Mouse (Mus musculus) right cerebral cortex, adult 2 months (tissue): ENCODE data around the gene Slc25a44.
A peak's percentile ranks its signal among the peaks of the same experiment; 100 is the strongest.
"Not testable (repeated sequence)": the region's sequence is repeated elsewhere in the genome, so short reads cannot be mapped to it uniquely, and the experiment has no call there.

ENCODE experiments used
- DNase-seq, 2 experiments: peaks; one replicate each; pipeline ENCODE4 v3.0.0; 2021 to 2022; ENCODE audit warnings: low spot score in 2 of 2

The Slc25a44 gene

DNA sequence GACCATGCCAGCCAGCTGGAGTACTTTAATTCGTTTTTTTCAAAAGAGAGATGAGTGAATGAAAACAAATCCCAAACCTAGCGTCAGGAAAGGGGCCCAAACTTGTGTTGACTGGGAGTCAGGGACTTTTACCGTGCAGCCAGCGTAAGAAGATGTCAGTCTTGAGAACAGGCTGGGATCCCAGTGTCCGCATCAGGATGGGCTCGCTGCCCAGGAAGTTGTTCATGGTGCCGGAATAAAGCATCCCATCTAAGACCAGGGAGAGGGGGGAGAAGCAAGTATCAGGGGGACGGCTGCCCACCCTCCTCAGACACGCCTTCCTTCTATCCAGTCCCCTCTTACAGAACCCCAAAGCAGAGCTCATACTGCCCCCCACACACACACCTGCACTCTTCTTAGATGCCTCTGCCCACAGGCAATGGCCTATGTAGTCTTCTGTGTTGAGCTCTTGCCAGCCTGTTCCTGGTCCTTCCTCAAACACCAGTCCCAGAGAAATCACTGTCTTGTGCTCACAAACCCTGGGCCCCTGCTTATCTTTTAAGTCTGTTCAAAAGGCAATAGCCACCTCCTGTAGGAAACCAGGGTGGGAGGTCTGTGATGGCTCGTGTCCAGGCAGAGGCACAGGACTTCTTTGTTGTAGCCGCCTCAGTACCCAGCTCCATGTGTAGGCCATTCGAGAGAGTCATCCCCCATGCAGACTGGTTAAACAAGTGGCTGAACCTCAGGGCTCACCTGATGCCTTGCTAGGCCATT lies 25.6 kb upstream of the Slc25a44 start:
- DNase-seq: no peak

DNA sequence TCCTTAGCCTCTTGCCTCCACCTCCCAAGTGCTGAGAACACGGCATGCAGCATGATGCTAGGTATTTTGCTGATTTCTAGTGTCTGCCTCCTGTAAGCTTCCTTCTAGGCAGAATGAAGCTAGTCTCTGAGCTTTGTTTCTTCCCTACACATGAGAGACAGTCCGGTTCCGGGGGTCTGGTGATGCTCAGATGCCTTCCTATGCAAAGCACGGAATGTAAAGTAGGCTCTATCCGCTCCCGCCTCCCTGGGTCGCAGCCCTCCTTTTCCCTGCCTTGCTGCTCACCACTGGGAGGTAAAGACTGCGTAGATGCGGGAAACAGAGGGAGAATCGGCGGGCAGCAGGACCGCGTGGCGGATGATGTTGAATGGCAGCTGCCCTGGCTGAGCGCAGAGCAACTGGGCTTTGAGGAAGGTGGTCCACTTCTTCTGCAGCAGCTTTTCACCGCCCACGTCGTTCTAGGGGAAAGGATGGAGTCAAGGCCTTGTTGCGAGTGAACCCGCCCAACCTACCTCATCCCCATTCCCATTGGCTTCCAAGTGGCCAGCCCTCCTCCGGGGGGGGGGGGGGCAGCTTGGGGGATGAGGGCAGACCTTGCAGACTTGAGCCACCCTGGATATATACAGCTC lies 24.6 kb upstream of the Slc25a44 start:
- DNase-seq: no peak

DNA sequence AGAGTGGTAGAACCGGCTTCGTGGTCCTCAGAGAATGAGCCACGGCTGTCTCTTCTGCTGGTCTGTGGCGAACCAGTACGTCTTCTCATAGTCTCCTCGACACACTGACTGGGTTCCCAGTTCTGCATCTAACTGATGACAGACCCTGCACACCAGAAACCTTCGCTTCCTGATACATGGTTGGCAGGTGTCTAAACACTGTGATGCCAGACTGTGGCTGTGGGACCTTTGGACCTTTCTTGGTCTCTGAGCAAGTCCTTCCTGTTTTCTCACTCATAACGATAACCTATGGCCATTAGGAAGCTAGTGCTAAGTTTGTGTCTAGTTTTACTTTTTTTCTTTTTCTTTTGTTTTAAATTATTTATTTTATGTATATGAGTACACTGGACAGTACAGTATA lies 23.5 kb upstream of the Slc25a44 start:
- no peak for DNase-seq

DNA sequence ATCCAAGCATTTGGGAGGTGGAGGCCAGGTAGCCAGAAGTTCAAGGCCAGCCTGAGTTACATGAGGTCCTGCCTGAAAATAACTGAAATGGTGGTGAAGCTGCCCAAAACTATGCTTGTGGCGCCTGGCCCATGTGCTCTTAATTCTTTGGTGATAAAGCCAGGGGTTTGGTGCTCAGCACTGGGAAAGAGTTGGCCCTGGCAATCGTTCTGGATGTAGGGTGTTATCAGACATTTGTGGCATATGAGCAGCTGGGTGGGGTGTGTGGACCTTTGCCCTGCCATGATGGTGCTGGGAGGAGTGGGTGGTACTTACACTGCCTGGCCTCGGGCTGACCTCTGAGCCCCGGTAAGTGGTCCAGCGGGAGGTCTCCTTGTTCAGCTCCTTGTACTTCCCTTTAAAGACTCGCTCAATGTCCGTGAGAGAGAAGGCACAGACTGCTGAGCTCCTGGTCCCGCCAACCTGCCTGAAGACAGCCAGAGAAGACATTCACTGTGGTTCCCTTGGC lies 22.8 kb upstream of the Slc25a44 start:
- DNase-seq: no peak

DNA sequence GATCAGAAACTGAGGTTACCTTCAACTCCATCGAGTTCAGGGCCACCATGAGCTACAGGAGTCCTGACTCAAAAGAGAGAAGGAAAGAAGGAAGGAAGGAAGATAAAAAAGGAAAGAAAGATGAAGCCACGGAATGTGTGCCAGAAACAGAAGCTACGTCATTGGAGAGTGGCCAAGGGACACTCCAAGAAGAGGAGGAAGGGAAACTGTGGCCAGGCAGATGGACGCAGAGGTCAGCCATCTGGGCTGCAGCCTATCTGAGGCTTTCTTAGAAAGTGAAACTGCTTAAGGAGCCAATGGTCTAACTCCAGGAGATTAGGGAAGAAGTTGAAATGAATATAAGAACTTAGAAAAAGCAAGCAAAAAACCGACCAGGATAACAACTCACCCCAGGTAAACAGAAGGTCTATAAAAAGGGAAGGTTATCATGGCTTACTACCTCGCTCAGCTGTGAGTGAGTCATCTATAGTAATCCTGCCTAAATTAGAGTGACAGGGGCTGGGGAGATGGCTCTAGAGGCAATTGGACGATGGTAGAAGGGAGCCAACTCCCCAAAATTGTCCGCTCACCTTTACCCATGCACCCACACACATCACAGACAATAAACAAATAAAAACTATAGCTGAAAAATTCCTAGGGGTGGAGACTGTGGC lies 21.7 kb upstream of the Slc25a44 start:
- DNase-seq: no peak

DNA sequence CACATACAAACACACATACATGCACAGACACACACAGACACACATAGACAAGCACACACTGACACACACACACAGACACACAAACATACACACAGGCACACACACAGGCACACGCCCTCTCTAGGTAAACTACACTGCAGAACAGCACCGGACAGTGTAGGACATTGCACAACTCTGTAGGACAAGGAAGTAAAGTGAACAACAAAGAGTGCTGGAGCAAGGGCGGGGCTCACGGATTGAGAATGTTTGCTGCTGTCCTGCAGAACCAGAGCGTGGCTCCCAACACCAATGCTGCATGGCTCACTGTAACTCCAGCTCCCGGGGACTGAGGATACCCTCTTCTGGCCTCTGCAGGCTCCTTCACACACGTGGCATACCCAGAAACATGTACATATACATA lies 17.9 kb upstream of the Slc25a44 start:
- DNase-seq: no peak

DNA sequence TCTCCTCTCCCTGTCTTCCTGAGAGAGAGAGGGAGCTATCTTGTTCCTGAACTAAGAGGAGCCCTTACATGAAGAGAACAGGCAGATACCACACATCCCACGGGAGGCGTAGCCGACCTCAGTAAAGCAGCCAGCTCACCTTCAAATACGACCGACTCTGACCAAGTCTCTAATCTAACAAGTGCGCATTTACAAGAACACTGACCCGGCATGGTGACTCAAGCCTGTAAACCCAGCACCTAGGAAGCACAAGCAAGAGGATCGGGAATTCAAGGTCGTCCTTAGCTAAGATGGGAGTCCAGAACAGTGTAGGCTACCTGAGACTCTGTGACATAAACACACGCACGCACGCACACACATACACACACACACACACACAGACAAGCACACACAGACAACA lies 17.5 kb upstream of the Slc25a44 start:
- no peak for DNase-seq

DNA sequence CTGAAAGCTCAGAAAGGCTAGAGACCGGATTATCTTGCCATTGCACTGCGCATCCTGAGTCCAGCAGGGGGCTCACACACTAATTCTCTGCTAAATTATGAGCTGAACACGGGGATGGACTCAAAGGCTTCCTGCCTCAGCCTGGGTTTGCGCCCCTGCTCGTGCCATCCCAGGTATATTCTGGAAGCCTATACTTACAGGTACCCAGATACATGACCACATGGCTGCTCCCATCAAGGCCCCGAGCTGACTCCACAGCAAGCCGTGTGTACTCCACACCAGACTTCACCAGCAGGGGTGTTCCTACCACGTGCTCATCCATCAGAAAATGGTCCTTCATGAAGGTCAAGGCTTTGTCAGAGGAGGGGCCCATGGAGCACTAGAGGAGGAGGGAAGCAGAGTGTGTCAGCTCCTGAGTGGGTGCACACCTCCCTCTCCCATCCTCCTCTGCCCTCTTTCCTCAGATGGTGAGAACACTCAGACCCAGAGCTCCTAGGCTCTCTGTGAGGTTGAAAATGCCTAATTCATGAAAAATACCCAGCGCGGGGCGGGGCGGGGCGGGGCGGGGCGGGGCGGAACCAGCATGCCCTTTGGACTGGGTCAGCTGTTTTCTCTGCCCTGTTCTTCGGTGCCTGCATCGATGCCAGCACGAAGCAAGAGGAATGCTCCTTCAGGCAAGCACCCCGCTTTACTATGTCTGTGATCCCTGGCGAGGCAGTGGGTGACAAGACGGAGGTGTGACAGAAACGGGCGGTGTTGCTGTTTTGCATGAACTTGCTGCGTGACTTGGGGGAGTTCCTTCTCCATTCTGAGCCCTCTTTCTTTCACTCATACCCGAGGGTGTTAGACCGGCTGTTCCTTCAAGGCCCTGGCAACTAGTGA lies 15.8 kb upstream of the Slc25a44 start:
- DNase-seq: peak in 1 of 2 experiments; percentile 67

DNA sequence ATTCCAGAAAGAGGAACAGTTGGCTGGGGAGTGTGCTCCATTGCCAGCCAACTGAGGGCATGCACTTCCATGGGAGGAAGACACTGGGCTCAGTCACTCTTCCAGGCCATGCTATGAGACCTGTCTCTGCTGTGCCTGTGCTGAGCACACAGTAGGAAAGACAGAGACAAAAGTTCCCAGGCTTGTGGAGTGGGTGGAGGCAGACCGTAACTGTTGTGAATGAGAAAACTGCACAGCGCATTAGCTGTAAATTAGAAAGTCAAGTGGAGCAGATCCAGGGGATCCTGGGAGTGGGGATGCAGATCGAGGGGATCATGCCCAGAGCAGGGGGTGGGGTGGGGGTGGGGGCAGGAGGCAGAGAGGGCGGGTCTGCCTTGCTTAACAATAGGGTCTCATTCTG lies 14.6 kb upstream of the Slc25a44 start:
- no peak for DNase-seq

DNA sequence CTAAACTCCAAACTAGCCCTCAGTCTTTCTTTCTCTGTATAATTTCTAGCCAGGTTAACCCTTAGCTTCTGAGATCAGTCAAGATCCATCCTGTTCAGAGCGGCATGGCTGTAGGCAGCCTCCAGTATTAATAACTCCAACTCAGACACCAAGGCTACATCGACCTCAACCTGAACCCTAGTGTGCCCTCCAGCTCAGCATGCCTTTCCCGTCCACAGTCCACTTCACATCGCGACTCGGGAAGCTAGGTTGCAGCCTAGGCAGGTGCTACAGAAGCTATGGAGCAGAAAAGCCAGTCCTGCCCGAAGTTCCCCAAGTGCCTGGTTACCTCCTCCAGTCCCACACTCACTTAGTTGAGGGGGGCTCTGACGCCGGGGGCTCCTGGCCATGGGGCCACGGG lies 12.5 kb upstream of the Slc25a44 start:
- DNase-seq: no peak

DNA sequence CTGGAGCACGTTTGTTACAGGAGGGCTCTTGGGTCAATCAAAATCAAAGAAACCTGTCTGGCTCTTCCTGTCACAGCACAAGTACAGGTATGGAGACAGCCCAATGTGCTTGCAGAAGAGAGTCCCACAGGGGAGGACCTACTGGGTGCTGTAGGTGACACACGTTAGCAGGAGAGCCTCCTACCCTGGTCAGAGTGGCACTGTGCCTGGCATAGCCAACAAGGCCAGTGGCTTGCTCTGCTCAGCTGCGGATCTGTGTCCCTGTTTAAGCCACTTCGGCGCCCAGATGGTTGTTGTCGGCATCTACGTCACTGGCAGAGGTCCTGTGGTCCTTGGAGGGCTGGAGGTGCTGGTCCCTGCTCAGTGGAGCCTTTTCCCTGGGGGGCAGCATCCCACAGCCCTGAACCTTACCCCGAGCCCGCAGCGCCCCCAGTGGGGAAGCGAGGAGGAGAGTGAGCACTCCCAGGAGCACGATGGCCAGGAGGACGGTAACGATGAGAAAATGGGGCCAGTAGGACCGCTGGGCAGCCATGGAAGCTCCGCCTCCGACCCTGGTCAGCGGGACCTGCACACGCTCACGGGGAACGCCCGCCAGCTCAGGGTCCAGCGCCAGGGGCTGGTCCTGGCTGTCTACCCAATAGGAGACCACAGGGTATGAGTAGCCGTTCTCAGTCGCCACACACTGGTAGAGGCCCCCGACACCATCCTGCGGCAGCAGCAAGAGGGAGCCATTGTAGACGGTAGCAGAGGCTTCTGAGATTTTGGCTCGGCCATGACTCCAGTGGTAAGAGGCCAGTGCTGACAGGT lies 11.7 kb upstream of the Slc25a44 start:
- DNase-seq: no peak

DNA sequence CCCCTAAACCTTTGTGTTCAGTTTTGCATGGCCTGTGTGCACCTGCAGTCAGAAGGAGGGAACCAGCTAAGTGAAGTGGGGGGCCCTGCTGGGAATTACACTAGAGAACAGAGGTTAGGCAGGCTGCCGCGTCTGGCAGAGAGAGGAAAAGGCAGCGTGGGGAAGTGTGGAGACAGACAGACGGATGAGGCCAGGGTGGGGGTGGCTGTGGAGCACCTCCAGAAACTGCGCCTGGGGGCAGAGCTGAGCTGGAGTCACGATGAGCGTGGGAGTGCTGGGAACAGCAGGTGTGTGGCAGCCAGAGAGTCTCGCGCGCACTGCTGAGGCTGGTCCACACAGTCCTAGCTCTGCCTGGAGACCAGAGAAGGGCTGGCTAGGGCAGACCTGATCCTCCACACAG lies 10.6 kb upstream of the Slc25a44 start:
- DNase-seq: peak; percentile 85 to 87

DNA sequence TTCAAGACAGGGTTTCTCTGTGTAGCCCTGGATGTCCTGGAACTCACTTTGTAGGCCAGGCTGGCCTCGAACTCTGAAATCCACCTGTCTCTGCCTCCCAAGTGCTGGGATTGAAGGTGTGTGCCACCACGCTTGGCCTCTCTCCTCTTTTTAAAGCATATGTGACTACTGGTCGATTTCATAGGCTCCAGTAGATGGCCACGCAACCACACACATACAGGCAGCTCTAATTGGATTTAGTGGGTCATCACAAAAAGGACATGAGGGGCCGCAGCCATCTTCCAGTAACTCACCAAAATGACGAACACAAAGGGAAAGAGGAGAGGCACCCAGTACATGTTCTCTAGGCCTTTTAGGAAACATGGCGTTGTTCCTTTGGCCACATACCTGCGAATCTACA lies 3.7 kb upstream of the Slc25a44 start:
- DNase-seq: not testable (repeated sequence)

DNA sequence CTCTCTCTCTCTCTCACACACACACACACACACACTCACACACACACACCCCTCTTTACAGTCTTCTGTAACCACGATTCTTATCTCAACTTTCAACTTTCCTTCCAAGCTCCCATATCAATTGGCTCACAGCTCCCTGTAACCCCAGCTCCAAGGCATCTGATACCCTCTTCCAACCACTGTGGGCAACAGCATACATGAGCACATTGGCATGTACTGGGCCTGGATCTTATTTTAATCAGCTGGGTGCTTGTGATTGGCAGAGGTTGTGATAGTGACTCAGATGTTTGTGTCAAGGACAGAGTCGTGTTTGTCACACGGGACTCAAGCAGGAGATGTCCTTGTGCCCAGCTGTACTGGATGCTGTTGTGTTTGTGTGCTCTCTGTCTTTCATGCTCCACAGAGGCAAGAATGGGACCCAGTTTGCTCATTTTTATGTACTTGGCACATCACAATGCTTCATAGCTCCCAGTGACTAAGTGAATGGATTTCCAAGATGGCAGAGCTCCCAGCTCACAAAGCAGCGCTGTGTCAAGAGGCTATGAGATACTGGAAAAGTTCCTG lies 2.5 kb upstream of the Slc25a44 start:
- no peak for DNase-seq

DNA sequence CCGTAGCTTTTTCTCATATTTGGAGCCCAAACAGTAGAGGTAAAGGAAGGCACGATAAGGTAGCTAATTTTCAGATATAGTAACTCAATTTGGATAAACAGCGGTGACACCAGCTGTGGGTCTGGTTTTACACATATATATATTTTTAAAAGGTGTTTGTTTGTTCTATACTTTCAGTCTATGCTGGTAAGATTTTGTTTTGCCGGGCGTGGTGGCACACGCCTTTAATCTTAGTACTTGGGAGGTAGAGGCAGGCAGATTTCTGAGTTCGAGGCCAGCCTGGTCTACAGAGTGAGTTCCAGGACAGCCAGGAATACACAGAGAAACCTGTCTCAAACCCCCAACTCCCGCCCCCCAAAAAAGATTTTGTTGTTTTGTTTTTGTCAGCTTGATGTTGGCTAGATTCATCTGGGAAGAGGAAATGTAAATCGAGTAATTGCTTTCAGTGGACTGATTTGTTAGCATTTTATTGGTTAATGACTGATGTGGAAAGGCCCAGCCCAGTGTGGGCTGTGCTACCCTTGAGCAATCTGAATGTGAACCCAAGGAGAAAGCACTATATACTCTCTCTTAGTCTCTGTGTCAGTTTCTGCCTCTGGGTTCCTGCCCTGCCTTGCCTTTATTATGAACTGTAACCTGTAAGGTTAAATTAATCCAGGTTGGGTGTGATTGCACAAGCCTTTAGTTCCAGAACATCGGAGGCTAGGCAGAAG lies 925 bp upstream of the Slc25a44 start:
- DNase-seq: no peak

DNA sequence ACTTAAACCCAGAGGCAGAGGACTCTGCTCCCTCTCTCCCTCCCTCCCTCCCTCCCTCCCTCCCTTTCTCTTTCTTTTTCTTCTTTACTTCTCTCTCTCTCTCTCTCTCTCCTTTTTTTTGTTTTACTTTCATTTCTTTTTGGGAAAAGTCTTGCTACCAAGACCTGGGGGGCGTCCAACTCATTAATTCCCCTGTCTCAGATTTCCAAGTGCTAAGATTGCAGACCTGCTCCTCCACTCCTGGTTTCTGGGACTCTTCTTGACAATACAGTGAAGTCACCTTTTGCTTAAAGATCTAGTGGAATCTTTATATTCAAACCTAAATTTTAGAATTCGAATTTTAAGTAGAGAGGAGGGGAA lies 371 bp upstream of the Slc25a44 start:
- no peak for DNase-seq

DNA sequence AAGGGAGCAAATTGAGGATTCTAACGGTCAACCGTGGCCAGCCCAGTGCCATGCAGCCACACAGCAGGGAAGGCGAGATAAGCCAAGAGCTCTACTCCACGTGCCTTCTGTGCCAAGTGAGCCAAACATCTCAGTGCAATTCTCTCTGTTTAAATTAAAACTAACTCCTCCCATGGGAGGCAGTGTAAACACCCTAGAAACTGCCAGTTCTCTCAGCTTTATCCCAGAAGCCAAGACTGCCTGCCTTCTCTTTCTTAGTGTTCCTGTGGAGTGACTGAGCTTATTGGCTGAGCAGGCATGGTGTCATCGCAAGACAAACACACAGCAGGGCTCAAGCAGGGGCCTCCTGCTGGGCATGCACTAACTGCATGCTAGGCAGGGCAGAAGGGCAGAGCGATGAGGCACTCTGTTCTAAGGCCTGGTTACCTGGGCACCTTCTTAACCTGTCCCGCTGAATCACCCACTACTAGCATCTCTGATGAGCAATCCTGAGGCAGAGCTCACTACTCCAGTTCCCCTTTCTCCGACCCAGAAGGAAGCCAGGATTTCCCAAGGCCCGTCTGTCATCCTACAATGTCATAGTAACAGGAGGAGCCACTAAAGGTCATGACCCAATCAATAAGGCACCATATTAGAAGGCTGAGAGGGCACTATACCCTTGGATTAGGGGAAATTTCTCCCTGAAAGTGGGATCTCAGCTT lies 2.8 kb downstream of the Slc25a44 start:
- DNase-seq: peak in 1 of 2 experiments; percentile 34

DNA sequence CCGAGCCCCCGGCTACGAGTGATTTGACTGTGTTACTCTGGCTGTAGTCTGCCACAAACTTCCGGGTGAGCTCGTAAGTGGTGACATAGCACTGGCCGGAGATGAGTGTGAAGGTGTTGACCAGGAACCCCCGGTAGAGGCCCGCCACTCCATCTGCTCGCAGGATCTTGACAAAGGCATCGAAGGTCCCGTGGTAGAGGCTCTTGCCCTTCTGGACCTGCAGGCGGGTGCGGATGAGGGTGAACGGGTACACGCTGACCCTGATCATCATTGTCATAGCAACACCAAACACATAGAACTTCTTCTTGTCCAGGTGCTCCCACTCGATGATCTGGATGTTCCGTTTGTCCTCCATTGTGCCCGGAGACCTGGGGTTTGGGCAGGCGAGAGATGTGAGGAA lies 4.2 kb downstream of the Slc25a44 start:
- DNase-seq: no peak

DNA sequence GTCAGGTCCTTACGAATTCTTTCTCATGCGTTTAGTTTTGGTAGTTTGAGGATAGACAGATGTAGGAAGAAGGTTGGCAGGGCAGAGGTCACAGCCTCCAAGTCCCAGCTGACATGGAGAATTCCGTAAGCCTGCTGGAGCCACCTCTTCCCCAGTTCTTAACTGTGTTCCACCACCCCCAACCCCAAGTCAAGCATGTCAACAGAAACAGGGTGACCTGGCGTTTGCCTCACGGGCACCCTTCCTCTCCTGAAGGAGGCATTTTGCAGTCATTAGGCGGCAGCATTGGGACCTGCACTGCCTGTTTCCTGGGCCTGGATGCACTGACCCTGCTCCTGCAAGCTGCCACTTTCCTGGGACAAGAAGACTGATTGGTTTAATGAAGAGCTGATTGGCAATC lies 6.9 kb downstream of the Slc25a44 start:
- no peak for DNase-seq

DNA sequence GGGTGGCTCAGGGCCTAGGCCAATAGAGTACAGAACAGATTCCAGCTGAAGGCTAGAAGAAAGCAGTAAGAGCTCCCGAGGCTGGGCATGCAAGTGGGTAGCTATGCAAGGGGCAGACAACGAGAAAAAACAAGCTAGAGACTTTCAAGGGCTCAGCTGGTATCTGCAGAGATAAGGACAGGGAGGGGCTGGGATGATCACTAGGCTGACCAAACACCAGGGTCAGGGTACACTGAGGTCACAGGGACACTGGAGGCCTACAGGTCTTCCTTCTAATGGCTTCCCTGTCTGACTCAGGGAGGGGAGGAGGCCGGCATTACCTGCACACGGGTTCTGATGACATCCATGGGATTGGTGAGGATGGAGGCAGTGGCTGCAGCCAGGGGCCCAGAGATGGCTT lies 9.3 kb downstream of the Slc25a44 start:
- no peak for DNase-seq
